Mouse (Mus musculus): Measurements from ENCODE around the gene Gm3045.

- TF ChIP-seq POLR2A (IDR thresholded peaks at IDR 0.05; ENCODE audit: low read depth, low read length) (no peak), CTCF (IDR thresholded peaks at IDR 0.05; ENCODE audit: extremely low read depth, insufficient read depth, insufficient read length, insufficient replicate concordance) (no peak)
These were observed 6.1 kb downstream of the Gm3045 start for GRCm38 (mm10) chr13:56432496-56432895.

All from spleen, adult 2 months (tissue).